Mouse (Mus musculus) adrenal gland, postnatal 10 days (tissue): ENCODE measurements around the gene Wfdc3. TPM values are rescaled to one million over a fixed set of nuclear protein-coding genes. Genes with fewer than 3 reads are reported as not detected.

Experiments used
- DNase-seq: peaks from one replicate; pipeline ENCODE4 v3.0.0; 2021; ENCODE audit warnings: mixed read lengths
- total RNA-seq, 2 experiments: library from RNA; stranded (reverse); gene quantifications; 2 replicates each; pipeline ENCODE4 v1.2.3; 2021

Gene Wfdc3
- total RNA-seq, 2 experiments from 2014 or later = 0.54 to 0.70 TPM

DNA sequence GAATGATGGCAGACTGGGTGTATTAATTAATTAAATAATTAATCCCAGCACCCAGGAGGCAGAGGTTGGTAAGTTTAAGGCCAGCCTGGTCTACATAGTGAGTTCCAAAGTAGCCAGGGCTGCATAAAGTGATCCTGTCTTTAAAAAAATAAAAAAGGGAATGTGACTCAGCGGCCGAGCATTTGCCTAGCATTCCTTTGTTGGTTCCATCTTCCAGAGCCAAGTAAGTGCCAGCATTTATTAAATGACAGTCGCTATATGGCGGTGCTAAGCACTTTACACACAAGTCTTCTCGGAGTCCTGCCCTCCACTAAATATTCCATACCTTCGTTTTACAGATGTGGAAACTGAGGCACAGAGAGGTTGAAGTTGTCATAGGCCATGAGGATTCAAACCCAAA, 30.4 kb upstream of the Wfdc3 start:
- DNase-seq = no peak

DNA sequence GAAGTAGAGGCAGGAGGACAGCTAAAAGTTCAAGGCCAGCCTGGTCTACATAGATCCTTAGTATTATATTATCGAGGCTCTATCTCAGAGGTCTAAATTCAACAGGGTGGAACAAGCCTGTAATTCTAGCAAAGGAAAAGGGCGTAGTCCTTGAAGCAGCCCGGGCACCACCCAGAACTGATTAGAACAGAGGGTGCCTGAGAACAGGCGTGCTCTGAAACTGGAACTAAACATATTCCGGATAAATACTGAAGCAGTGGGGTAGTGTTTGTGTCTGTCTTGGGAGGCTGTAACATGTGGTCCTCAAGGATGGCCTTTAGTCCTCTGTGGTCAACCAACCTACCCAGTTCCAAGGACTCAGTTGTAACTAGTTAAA, 28.2 kb upstream of the Wfdc3 start:
- no peak for DNase-seq

DNA sequence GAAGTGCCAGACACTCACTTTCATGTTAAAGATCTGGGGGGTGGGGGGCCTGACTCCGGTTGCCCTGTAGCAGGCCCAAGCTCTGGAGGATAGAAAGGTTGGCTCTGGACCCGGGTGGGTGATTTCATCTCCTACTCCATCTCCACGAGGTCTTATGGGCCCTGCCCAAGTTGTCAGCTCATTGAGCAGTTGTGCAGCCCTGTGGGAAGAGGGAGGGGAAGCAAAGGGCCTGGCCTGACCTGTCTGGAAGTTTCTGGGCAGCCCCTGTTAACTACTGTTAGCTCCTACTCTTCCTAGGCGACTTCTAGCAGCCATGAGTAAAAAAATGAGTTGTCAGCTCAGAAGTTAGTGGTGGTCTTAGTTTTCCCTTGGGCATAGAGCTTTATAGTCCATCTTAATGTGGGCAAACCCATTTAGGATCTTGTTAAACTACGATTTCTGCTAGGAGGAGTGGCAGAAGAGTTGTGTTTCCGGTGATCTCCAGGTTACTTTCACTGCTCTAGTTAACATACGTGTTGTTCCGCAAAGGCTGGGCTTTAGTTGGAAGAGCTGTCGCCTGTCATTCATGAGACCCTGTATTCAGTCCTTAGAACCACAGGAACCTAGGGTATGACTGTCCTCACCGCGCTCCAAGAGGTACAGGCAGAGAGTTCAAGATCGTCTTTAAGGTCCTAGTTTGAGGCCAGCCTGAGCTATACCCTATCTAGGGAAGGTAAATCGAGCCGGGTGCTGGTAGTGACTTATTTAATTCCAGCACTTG, 27.7 kb upstream of the Wfdc3 start:
- DNase-seq = no peak

DNA sequence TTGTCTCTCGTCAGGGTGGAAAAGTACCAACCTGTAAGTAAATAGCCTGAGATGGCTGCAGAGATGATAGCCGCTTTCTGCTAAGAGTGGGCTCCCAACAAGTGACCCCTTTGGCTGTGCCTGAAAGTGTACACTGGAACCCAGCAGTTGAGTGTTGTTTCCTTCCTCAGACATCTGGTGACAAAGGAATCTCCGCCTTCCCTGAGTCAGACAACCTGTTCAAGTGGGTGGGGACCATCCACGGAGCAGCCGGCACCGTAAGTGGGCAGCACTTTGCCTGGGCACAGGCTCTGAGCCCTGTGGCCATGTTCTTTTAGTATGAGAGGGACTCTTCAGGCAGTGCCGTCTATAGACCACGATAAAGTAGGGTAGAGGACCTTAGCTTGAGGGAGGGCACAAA, 25.4 kb upstream of the Wfdc3 start:
- DNase-seq = no peak

DNA sequence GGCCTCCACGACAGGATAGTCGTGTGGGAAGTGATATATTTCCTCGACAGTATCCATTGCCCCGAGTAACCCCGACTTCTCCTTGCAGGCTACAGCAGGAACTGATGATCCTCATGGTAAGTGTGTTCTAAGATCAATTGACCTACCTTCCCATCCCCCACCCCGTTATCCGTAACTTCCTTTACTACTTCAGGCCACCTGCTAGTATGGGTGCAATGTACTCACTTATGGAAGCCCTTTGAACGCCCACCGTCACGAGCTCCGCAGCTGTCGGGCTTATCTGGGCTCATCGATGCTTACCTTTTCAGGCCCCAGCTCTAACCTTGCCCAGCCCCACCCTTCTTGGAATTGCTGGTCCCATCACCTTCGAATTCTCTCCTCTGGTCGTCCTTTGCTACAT, 24.5 kb upstream of the Wfdc3 start:
- no peak for DNase-seq

DNA sequence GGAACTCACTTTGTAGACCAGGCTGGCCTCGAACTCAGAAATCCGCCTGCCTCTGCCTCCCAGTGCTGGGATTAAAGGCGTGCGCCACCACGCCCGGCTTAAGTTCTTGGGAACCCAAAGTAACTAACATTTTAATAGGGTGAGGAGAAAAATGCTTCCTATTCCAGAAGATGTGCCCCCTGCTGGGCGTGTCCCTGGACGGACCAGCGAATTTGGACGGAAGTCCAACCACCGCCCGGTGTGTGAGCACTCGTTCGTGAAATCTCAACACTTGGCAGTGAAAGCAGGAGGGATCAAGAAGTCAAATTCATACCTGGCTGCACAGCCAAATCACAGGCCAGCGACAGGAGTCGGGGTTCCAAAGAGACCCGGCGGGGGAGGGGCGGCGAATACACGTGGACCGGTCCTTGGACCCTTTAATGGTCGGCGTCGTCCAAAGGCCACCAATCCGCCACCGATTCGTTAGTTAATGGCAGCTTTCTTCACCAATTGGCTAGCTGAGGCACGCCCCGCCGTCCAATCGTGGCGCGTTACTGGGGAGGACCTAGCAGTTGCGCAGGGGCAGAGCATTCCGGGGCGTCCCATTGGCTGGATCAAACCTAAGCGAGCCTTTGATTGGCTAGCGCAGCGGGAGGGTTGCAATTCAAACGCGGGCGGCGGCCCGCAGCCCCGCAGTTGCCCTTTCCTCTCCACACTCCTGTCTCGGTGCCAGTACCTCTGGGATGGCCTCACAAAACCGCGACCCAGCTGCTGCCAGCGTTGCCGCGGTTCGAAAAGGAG, 23.7 kb upstream of the Wfdc3 start, which contains the start of gene Ube2c:
Gene Ube2c, plus strand, starts transcription at position 641 of the 780 bp plus-strand sequence.
- DNase-seq = peak; percentile 98

DNA sequence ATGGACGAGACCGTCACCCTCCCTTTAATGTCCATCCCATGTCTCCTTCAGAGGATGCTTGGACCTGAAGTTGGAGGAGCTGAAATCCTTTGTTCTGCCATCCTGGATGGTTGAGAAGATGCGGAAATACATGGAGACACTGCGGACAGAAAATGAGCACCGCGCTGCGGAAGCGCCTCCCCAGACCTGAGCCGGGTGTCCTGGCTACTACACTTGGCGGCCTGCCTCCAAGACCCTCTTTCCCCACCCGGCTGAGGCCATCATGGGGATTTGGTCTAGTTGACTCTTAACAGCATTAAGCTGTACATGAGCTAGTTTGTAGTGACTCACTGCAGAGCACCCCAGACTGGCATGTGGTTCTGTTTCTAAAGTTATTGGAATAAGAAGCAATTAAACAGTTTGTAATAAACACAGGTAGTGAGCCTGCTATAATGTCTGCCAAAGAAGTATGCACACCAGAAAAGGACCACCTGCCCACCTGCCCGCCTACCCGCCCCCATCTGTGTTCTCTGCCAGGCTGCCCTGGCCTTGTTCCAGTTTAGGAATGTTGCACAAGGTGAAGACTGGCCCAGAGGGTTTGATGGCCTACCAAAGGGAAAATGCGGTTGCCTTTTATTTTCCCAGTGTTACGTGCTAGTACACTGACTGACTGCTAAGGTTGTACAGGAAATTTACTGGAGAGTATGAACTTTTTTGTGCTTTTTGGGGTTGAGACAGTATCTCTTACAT, 22.2 kb upstream of the Wfdc3 start:
- peak; percentile 57 for DNase-seq

DNA sequence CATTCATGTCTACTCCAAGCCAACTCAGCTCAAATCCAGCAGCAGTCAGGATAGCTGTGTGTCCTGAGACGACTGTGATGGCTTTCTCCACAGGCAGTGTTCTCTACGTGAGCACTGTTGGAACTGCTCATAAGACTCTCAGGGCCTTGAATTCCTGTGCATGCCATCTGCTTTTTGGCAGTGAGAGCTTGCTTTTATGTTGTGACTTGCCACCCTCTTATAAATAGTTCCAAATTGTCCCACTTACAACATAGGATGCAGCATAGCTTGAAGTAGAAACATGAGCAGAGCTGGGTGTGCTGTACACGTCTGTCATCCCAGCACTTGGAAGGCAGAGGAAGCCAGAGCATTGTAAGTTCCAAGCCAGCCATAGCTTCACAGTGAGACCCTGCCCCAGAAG, 20.1 kb upstream of the Wfdc3 start:
- no peak for DNase-seq

DNA sequence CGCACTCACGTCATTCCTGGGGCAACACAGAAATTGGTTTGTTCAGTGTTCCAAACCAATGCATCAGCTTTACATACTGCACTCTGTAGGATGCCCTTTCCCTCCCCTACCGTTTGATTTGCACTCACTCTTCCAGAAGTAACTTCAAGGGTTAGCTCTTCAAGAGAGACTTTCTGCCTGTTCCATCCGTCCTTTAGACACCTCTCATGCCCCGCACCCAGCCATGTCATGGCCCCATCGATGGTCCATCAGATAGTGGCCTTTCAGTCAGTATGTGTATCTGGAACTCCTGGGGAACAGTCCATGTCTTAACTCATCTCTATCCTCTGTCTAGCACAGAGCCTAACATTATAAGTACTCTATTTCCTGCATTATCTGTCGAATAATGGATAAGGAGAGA, 16.9 kb upstream of the Wfdc3 start:
- DNase-seq = no peak

DNA sequence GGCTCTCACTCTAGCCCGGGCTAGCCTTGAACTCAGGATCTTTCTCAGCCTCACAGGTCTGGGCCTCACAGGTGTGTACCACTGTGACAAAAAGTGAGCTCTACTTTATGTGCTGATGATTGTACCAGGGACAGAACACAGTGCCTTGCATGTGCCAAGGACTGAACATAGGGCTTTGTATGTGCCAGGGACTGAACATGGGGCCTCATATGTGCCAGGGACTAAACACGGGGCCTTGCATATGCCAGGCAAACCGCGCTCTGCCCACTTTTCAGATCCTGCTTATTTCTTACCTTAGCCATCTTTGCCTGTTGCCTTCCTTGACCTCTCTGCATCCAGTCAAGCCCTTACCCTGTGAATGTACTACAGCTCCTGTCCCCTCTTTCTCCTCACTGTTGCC, 16.2 kb upstream of the Wfdc3 start:
- DNase-seq = no peak

DNA sequence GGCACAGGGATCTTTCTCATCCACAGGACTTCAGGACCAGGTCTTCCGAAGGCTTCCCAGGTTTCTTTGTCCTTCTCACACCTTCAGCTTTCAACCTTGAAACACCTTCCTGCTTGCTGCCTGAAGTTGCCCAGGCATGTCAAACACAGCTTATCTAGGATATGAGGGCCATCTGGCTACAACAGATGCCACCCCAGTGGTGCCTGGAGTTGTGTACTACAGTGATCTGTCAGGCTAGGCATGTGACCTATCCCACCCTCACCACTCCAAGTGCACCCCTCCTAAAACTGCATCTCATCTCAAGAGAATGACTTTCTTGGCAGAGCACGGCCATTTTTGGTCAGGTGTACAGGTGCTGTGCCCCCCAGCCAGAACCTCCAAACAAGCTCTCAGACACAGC, 15.8 kb upstream of the Wfdc3 start:
- no peak for DNase-seq

DNA sequence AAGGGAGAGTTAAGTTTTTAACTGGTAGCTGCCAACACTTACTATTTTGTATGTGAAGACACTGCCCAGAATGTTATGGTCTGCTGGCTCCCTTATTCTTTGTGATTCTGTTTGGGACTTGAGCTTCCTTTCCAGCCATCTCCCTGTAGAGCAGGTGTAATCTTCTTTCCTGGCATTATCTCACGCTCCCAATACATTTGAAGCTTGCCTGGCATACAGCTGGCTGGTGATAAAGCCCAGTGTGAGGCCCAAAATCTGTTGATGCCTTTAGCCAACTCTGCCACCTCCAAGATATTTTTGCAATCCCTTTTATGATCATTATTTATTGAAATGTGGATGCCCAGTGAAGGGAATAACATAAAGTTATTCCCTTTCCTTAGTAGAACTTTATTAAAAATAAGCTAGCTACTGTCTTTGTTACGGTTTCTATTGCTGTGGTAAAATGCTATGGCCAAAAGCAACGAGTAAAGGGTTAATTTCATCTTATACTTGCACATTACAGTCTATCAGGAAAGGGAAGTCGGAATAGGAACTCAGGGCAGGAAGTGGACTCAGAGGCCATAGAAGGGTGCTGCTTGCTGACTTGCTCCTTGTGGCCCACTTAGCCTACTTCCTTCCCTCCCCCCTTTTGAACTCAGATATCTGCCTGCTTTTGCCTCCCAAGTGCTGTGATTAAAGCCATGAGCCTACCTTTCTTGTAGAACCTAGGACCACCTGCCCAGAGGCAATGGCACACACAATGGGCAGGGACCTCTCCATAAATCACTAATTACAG, 14.5 kb upstream of the Wfdc3 start:
- DNase-seq = no peak

DNA sequence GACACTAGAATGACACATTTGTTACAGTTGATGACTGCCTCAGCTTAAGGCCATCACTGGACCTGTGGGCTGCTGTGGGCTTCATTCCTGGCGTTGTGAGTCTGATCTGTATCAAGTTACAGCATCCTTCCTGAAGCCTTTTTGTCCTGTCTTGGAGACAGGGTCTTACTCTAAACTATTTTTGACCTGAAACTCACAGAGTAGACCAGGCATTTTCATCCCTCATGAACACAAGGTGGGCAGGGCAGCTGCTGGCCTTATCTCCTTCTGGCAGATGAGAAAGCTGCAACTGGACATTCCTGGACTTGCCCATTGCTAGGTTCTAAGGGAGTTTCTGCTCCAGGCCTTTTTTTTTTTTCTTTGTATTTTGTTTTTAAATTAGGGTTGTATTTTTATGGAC, 13.0 kb upstream of the Wfdc3 start:
- DNase-seq = no peak

DNA sequence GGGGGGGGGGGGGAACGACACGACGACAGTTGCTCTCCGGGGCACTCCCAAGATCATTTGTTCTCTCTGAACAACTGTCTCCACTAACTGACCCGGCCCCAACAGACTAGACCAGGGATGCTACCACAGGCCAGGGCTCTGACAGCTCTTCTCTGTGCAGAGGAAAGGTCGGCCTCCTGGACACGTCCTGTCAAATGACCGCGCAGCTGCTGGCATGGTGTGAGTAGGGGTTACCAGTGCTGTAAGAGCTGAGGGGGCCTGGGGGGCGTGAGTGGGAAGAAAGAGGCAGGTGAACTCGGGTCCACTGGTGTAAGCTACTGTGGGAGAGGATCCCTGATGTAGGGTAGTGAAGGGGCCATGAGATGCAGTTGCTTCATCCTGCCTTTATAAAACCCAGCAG, 12.1 kb upstream of the Wfdc3 start:
- no peak for DNase-seq

DNA sequence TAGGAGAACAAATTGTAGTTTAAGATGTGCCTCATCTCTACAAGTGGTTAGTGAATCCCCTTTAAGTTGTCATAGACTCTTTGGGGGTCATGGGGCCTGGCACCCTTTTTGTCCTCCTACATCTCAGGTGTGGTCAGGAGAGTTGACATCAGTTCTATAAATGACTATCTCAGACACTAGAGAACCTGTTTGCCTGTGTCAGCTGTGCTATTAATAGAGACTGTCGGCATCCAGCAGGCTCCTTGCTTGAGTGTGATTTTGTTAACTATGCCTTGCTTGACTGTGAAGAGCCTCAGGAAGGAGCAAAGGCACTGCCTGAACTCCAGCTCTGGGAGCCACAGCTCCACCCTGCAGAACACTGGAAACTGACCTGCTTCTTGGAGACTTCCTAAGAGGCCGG, 9.1 kb upstream of the Wfdc3 start:
- no peak for DNase-seq

DNA sequence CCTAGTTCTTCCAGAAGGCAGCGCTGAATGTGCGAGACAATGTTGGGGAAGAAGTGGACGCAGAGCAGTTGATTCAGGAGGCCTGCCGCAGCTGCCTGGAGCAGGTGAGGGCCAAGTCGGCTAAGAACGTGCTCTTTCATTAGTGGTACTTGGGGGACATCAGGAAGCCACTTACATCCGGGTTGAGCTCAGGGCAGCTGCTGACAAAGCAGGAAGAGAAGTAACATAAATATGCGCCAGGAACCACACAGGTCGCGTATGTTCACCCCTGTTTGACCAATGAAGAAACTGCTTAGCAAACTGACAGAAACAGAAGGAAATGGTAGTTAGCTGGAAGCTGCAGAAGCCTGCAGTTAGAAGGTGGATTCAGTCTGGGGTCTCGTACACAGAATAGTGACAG, 8.4 kb upstream of the Wfdc3 start:
- DNase-seq = no peak

DNA sequence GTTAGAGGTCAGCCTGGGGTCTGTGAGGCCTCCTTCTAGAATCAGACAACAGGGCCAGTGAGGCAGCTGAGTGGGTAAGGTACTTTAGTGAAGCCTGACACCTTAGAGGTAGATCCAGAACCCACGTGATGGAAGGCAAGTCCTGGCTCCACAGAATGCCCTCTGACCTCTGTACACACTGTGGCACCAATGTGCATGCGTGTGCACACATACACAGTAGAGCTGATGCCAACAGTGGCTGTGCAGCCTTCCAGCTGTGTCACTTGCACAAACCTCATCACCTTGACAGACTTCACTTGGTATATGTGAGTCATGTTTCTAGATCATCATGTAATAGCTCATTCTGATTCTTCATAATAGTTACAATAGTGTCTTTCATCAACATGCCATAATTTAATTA, 6.7 kb upstream of the Wfdc3 start:
- no peak for DNase-seq

DNA sequence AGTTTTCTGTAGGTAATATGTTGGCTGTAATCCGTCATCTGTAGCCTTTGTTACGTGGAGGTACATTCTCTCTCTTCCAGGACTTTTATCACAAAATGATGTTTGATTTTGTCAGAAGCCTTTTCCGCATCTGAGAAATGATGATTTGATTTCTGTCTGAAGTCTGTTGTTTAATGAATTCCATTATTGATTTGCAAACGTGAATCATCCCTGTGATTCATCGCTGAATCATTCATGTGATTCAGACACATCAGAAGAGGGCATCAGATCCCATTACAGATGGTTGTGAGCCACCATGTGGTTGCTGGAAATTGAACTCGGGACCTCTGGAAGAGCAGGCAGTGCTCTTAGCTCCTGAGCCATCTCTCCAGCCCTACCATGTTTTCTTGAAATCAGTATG, 3.3 kb upstream of the Wfdc3 start:
- DNase-seq = no peak

DNA sequence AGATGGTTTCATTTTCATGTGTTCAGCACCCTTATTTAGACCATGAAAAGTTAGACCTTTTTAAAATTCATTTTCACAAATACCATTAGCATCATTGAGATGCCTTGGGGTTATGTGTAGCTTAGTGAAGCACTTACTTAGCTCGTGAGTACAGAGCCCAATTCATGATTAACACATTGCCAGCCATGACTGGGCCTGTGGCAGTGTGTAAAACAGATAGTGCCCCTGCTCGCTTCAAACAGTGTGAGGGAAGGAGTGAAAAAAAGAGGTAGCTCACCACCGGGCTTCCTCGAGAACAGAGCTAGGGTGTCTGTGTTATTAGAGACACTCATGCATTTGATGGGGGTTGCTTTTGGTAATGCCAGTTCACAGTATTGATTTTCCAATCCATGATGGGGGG, 2.5 kb upstream of the Wfdc3 start:
- no peak for DNase-seq

DNA sequence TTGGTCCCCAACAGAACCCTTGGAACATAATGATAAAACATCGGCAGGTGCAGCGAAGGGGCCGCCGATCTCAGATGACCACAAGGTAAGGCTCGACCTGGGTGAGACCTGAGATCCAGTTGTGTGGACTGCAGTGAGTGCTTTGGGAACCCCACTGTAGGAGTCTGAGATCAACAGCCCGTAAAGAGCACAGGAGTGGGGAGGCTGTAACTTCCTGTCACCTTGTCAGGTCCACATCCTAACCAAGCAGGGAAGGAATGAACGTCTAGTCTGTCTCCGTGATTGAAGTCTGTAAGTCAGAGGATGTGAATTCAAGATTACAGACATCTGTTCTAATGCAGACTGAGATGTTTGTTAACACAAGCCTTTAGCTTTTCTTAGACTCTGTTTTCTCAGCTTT, 962 bp upstream of the Wfdc3 start:
- DNase-seq = no peak

DNA sequence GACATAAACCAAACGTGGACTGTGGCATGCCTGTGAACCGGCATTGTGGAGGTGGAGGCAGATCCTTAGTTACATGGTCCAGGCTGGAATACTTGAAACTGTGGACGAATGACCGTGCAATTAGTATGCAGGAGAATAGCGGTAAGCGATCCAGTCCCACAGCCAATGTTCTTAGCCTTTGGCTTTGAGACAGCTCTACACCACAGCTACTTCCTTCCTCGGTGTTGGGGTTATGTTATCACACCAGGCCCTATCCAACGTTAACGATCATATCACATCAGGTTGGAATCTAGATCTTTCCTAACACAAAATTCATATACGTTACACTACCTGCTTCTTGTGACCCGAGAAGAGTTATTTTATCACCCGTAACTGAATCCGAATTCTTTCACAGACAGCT, 744 bp downstream of the Wfdc3 start:
- DNase-seq = no peak

DNA sequence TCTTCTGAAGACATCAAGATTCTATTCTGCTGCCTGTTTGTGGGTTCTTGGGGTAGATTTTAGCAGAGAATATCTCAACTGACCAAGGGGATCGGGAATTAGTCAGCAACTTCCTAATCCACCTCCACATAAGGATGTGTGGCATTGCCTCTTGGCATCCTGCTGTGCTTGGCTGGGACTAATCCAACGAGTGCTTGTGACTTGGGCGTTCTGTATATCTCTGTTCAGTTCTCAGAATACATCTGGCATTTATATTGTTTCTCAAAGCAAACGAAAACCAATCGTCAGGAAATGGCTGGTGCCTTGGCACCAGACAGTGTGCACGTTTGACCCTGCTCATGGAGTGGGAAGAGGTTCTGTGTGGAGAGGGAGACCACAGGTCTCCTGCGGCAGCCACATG, 5.9 kb downstream of the Wfdc3 start:
- no peak for DNase-seq
